Mouse (Mus musculus): ENCODE measurements at regions not wholly inside any gene's neighbourhood (a gene's known extent, or its start where the extent isn't known, plus 50 kb on each side); places are given as distances from the start of the nearest gene placed in this dataset.
"Not testable (repeated sequence)": the region's sequence is repeated elsewhere in the genome, so short reads cannot be mapped to it uniquely, and the experiment has no call there.

DNA sequence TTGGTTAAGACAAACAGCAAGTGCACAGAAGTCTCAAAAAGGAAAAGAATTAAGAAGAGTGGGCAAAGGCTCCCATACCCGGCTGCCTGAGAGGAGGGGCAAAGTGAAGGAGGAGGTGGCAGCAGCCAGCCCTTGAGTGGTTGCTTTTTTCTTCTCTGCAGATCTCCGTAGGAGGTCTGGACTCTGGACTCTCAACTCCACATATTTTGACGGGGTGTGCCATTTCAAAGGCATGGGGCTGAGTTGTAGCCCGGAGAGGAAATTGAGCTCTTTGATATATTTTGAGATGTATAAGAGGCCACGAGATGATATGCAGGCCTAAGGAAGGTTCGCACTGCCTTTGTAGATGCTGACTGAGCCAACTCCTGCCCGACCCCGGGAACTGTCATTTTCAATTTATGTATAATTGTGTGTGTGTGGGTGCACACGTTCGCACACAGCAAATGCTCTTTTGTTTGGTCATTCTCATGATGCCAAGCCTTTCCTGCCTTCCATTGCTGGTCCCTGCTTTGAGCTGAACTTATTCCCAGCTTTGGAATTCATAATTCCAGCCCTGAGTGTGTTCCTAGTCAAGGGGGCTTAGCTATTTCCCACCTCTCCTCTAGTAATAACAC is 56.4 kb downstream of the Cxcr4 start:
- no peak for ATAC-seq (replicated peaks; ENCODE audit: poor library complexity)

DNA sequence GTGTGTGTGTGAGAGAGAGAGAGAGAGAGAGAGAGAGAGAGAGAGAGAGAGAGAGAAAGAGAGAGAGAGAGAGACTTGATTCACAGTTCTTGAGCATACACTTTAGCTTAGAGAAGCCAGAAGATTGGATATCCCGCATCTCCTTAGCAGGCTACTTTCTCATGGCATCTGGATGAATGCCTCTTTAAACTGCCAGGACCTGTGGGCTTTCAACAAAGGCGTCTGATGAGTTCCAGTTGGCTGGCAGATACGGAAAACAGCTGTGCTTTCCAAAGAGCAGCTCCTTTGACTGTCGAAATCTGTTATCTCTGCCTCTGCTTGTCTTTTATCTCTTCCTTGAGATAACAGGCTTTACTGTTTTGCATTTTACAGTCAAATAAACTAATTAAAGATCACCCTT is 59.5 kb downstream of the Cxcr4 start:
- no peak for ATAC-seq (replicated peaks; ENCODE audit: poor library complexity)

DNA sequence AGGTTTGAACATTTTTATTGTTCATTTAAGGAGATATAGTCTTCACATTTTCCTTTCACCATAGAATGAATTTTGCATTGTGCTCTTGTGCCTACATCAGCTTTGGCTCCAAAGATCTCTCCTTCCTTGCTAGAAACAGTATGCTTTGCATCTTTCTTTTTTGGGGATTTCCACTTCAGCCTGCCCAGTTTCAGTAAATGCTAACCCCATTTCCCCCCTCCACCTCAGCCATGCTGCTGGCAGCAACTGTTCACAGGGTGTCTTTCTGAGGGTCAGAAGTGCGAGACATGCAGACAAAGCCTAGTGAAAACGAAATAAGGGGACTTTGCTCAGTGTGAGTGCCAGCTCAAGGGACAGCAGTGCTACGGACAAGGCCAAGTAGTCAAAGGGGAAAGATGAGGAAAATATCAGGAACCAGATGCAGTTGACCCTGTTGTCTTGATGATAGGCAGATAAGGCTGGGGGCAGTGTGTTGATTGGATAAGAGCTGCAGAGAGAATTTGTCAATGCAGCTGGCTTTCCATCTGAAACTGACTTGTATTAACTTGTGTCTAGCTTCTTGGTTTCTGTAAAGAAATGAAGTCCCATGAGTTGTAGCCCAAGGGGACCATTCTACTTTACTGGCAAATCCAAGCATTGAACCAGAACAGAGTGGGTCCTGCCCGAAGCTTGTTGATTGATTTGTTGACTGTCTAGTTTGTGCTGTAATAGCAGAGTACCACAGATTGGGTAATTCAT is 62.1 kb downstream of the Cxcr4 start:
- ATAC-seq (replicated peaks; ENCODE audit: poor library complexity) = no peak

DNA sequence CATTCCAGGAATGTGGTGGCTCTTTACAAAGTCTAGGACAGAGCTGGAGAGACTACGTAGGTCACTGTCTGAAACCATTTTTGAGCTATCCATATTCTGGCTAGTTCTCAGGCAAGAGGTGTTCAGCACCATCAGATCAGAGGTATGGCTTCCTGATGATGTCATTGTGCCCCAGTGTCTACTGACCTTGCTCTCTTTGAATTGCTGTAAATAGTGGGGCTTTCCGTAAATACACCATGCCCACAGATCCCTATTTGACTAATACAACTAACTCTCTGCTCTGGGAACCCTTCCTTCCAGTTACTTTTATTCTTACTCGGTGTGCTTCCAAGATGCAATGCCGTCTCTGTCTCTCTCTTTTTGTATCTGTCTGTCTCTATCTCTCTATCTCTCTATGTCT is 72.9 kb downstream of the Cxcr4 start:
- ATAC-seq (replicated peaks; ENCODE audit: poor library complexity) = no peak

DNA sequence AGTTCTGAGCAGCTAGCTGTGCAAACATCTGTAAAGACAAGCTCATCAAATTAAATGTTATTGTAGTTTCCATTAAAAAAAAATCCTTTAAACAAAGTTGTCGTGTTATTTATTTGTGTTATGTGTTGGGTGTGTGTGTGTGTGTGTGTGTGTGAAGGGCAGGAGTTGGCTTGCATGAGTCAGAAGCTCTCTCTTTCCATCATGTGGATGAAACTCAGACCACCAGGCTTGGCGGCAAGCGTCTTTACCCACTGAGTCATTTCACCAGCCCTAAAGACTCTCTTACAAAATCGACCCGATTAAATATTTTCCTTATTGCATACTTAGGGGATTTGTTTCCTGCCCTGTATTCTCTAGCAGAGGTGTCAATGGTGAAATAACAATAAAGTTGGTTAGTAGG is 73.6 kb downstream of the Cxcr4 start:
- no peak for ATAC-seq (replicated peaks; ENCODE audit: poor library complexity)

DNA sequence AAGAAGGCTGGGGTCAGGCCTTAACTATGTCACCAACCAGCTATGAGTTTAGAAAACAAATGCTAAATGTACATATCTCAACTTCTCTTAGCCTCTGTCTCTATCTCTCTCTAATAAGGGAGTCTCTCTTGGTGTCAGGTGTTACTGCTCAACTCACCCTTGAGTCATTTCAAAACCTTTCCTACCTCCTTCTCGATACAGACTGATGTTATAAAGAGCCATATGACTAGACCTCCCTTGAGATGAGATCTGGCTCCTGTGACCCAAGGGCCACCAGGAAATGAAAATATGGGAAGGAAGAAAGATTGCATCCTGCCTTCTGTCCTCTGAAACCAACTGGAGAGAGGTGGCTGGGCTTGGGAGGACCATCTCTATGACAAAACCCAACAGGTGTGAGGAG is 74.7 kb downstream of the Cxcr4 start:
- ATAC-seq (replicated peaks; ENCODE audit: poor library complexity) = no peak

DNA sequence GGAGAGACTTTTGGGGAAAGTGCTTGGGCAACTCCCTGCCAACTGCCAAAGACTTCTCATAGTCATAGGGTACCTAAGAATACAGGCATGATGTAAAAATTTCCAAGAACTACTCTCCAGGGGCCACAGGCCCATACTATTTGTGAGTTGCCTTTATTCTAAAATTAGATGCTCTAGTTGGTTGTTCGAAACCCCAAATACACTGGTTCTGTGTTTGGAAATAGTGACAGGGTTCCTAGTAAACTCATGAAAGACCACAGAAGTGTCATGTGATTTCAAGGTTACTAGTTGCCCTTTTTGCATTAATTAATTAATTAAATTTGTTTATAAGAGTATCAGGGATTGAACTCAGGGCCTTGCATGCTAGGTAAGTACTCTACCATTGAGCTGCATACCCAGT is 77.8 kb downstream of the Cxcr4 start:
- ATAC-seq (replicated peaks; ENCODE audit: poor library complexity) = no peak

DNA sequence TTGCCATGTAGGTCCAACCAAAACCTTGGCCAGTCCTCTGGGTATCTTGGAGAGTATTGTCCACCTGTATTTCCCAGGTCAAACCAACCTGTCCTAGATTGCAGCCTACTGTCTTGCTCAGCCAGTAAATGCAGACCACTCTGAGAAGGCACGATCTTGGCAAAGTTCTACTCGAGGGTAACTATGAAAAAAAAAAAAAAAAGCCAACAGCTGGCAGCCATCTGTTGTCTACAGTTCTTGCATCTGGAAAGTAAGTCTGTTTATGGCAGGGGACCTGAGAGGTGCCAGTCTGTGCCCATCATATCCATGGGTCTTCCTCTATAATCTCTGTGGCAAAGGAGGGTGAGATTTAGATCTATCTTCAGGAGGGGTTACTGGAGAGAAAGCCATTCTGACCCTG is 78.2 kb downstream of the Cxcr4 start:
- no peak for ATAC-seq (replicated peaks; ENCODE audit: poor library complexity)

DNA sequence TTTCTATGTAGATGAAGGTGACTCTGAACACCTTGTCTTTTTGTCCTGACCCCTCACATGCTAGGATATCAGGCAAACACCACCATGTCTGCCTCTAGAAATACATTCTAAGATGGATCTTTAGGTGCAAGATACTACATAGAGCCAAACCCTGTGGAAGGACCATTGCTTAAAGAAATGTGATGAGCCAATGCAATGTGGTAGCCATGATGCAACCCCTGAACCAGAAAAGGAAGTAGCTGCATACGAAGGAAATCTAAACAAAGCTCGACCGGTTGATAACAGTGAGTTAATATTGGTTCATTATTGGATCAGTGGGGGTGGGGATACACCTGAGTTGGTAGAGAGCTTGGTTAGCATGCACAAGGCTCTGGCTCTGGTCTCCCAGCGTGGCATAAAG is 78.9 kb downstream of the Cxcr4 start:
- ATAC-seq (replicated peaks; ENCODE audit: poor library complexity) = peak; percentile 84

DNA sequence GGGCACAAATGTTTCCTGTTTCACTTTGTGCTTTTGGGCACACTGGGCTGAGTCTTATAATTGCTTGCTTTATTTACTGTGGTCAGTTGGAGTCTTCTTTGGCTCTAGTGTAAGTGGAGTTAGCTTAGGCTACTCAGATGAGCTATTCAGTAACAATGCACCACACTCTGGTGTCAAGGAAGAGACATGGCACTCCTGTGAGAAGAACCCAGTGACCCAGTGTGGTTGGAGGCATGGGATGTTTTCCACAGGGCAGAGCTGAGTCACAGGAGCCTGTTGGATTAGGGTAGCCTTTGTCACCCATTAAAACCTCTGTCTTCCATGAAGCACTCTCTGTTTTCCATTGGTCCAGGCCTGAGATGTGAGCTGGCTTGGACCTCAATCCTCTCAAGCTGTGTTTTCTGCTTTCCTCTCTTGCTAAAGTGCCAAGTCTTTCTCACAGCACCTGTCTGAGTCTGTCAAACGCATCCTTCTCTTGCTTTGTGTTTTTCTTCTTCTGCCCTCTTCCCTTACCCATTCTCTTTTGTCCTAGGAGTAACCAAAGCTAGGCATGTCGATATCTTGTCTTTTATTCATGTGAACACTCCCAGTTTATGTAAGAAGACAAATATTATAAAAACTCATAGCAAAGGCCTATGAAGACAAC is 83.2 kb downstream of the Cxcr4 start:
- no peak for ATAC-seq (replicated peaks; ENCODE audit: poor library complexity)

DNA sequence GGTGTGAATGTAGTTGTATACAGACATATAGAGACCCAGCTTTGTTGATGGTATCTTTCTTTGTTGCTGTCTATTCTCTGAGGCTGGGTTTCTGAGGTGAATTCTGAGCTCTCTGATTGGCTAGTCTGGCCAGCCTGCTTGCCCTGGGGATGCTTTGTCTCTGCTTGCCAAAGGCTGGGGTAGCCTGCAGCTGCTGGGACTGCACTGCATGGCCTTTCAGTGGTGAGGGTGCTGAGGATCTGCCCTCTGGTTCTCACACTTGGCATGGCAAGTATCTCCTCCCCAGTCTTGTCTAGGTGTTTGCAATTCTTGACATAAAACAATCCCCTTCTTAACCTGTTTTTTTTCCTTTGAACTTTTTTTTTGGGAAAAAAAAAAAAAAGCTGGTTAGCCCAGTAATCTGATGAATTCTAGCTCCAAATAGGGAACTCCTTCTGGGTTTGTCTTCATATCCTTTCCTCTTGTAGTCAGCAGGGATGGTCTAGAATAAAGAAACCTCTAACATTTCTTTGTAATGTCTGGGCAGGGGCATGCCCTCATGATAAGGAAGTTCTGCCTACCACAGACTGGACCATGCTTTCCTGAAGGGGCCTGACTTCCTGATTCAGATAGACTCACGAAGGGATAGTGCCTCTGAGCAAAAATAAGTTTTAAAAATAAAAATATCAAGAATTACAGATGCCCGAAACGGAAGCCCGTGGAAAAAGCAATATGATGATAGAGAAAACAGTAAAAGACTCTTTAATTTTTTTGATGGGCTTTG is 85.4 kb downstream of the Cxcr4 start:
- ATAC-seq (replicated peaks; ENCODE audit: poor library complexity) = peak; percentile 96

DNA sequence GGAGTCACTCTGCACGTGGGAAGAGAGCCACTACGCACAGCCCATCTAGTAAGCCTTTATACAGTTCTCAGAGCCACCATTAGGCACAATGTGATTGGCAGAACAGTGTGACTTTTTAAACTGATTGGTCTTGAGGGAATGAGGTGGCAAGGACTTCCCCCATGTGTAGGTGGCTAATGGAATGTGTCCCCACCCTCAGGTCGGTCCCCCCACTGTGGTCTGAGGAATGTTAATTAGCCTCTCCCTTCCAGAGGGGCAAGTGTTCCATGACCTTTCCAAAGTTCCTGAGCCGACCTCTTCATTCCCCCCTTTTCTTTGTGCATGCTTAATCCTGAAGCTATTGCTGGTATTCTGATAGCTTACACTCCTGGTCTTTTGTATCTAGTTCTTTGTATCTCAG is 87.2 kb upstream of the Dars start:
- ATAC-seq (replicated peaks; ENCODE audit: poor library complexity) = no peak

DNA sequence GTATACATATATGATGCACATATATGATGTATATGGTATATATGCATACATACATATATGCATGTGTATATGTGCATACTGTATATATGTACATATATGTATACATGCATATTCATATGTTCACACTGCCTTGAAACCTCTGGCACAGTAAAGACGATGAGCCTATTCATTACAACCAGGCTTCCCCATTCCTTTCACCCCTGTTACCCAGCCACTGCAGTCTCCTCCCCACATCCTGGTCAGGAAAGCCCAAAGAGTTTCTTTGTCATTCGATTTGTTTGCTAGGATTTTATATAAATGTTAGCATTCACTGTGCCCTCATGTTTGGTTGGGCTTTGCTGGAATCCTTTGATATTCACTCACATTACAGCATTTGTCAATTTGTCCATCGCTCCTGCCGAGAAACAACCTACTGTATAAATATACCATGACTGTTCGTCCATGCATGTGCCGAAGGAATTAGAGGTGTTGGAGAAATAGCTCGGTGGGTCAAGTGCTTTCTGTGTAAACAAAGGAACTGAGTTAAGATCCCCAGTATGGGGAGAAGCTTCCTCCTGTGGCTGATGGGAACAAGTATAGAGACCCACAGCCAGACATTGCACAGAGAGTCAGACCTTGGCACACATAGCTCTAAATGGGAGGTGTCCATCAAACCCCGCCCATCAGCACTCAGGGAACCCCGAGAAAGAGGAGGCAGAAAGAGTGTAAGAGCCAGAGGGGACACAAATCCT is 81.0 kb upstream of the Dars start:
- ATAC-seq (replicated peaks; ENCODE audit: poor library complexity) = no peak

DNA sequence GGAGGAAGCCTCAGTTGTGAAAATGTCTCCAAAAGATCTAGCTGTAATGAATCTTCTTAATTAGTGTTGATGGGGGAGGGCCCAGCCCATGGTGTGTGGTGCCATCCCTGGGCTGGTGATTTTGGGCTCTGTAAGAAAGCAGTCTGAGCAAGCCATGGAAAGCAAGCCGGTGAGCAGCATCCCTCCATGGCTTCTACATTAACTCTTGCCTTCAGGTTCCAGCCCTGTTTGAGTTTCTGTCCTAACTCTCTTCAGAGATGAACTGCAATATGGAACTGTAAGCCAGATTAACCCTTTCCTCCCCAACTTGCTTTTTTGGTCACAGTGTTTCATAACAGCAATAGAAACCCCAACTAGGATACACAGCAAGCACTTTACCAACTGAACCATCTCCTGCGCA is 75.1 kb upstream of the Dars start:
- no peak for ATAC-seq (replicated peaks; ENCODE audit: poor library complexity)

DNA sequence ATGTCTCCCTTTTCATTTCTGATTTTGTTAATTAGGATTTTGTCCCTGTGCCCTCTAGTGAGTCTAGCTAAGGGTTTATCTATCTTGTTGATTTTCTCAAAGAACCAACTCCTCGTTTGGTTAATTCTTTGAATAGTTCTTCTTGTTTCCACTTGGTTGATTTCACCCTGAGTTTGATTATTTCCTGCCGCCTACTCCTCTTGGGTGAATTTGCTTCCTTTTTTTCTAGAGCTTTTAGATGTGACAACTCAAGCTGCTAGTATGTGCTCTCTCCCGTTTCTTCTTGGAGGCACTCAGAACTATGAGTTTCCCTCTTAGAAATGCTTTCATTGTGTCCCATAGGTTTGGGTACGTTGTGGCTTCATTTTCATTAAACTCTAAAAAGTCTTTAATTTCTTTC is 70.0 kb upstream of the Dars start:
- not testable (repeated sequence) for ATAC-seq (replicated peaks; ENCODE audit: poor library complexity)

DNA sequence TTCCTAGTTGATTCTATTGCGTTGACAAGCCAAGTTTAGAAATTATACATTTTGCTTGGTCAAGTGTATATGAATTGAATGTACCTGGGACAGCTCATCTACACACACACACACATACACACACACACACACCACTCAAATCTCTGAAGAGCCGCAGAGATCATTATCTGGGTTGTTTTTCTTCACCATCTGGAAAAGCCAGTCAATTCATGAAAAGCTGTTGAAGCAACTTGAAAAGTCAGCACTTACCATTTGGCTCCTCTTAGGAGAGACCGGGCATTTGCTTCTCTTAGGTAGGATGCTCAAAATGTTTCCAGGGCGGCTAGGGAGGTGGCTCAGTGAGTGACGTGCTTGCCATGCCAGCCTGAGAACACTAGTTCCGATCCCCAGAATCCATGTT is 61.2 kb upstream of the Dars start:
- no peak for ATAC-seq (replicated peaks; ENCODE audit: poor library complexity)

DNA sequence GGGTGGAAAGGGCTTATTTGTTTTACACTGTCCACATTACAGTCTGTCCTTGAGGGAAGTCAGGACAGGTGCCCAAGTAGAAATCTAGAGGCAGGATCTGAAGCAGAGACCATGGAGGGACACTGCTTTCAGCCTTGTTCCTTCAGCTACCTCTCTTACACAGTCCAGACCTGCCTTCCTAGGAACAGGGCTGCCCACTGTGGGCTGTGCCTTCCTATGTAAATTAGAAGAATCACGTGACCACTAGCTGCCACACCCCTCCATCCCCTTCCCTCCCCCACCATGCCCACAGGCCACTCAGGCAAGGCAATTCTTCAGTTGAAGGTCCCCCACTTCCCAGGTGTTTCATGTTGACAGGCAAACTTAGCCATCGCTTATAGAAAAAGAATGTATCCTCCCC is 60.5 kb upstream of the Dars start:
- ATAC-seq (replicated peaks; ENCODE audit: poor library complexity) = peak; percentile 52; the same call in 1 of the 2 replicates

DNA sequence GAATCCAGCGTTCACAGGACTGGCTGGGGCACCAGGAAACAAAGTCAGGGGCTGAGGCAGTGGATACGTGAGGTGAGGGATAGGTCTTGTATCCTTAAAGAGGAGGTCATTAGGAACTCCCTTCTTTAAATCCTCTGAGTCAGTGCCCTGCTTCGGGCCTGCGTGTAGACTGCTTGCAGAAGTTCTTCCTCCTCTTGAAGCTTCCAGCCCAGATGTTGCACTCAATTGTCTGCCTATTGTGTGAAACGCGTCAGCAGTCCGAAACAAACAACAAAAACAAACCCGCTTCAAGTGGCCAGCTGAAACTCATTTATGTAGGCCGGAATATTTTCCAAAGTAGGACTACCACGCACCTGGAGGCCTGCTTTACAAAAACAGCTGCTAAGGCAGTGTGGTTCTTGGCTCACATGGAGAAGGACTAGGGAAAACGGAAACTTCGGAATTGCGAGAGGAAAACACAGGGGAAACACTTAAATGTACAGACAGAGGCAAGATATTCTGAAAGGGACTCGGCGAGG is 55.6 kb upstream of the Dars start:
- no peak for ATAC-seq (replicated peaks; ENCODE audit: poor library complexity)

DNA sequence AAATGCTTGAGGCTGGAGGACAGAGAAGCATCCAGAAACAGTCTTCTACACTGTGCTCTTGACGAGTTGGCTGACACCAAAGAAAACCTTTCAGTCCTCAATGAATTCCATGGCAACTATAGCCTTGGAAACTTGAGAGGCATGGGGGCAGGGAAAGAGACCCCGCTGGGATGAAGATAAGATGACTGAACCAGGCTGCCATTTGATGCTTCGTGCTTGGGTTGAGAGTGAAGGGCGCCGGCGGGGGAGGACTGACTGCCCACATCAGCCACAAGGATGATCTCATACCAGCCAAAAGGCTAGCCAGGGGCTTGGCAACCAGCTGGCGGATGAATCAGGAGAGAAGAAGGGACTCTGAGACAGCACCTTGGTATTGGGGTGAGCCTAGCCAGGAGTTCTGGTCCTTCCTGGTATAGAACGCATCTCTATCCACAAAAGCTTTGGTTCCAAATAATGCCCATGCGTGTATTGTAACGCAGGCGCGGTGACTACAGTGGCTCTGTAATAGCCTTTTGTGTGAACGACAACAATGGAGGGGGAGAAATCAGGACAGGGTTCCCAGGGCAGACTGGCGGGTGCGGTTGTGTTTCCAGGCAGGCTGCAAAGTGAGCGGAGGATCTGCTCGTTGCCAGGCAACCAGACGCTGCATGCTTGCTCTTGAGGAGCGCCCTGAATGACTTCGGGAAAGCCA is 55.0 kb upstream of the Dars start:
- no peak for ATAC-seq (replicated peaks; ENCODE audit: poor library complexity)

DNA sequence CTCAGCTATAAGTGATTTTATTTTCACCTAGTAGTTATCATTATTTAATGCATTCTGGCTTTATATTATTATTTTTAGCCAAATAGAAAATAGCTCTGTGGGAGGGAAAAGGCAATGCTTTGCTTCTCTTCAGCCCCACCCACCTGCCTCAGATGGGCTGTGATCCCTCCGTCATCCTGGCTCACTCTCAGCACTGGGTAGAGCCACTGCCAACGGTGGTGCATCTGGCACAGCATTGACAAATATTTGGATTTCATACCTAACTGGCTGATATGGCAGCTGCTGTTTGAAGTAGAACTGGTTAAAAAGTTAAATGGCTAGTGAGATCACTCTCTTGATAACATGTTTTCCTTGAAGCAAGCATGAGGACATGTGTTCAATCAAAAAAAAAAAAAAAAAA is 53.6 kb upstream of the Dars start:
- ATAC-seq (replicated peaks; ENCODE audit: poor library complexity) = no peak
